Comparison of ENCODE assay signal across 9 mouse cellular contexts in genomic region chr2:31470683-31471385, GRCm38 (mm10). TPM values are rescaled to one million over a fixed set of nuclear protein-coding genes. Genes with fewer than 3 reads are reported as not detected.
DNase-seq lines count a peak whose midpoint lies in the region; ATAC-seq and TF ChIP-seq lines count a peak whose summit lies in the region.
"Had no signal": no experiment of that assay in that cellular context is flagged by ENCODE, and none has a peak within 500 bp of the region (broad histone marks: within the 10 kb centered on the region; RNA-seq: fewer than 3 reads in every experiment).

No protein-coding gene starts in this region.

- peak overlapping the region; percentile 78 for H3K4me3 ChIP-seq in embryonic fibroblast, embryonic 13.5 days (ENCODE audit: insufficient read depth, low read length)
- peak overlapping the region; percentile 44 to 65 for H3K4me3 ChIP-seq in liver, embryonic 14.5 days (ENCODE audit: insufficient read depth in 1 of 2, low read depth in 2 of 2, low read length in 2 of 2)
- peak overlapping the region; percentile 38; the same call in 1 of the 2 replicates for H3K4me3 ChIP-seq in neural tube, embryonic 12.5 days

- H3K9ac ChIP-seq in liver, embryonic 14.5 days (replicated peaks): peak overlapping the region; percentile 25
- no peak overlapping the region for H3K9ac ChIP-seq in neural tube, embryonic 12.5 days

- H3K27me3 ChIP-seq in liver, embryonic 14.5 days (ENCODE audit: control insufficient read depth, insufficient read depth, low read length): no peaks in the 10 kb centered on the region; the same call in 1 of the 2 replicates
- H3K27me3 ChIP-seq in neural tube, embryonic 12.5 days (replicated peaks): peaks cover 56% of the 10 kb centered on the region

- TF ChIP-seq POLR2A in embryonic fibroblast, embryonic 13.5 days (IDR thresholded peaks at IDR 0.05; ENCODE audit: low read depth, low read length): peak; percentile 46; the same call in 1 of the 2 replicates

- H3K9me3 ChIP-seq in liver, embryonic 14.5 days (ENCODE audit: control insufficient read depth, low read length): no peaks in the 10 kb centered on the region
- no peaks in the 10 kb centered on the region for H3K9me3 ChIP-seq in neural tube, embryonic 12.5 days
- H3K9me3 ChIP-seq: G1E had no signal

- no peak overlapping the region; the same call in 1 of the 2 replicates for H3K27ac ChIP-seq in embryonic fibroblast, embryonic 13.5 days (ENCODE audit: insufficient read depth, low read length)
- H3K27ac ChIP-seq in liver, embryonic 14.5 days: no peak overlapping the region
- no peak overlapping the region for H3K27ac ChIP-seq in neural tube, embryonic 12.5 days

- TF ChIP-seq EP300 in liver, embryonic 14.5 days (IDR thresholded peaks at IDR 0.05; ENCODE audit: low read depth): no peak

- no peaks in the 10 kb centered on the region for H3K36me3 ChIP-seq in liver, embryonic 14.5 days (replicated peaks; ENCODE audit: control insufficient read depth, insufficient read depth, low read depth)
- no peaks in the 10 kb centered on the region for H3K36me3 ChIP-seq in neural tube, embryonic 12.5 days
- H3K36me3 ChIP-seq: G1E had no signal

- no peak for DNase-seq in frontal cortex, adult 2 months (ENCODE audit: extremely low spot score in 1 of 2, low spot score in 1 of 2)
- peak; percentile 84 for DNase-seq in induced T-regulatory cell, adult 2 months (ENCODE audit: low read depth)
- DNase-seq in liver, embryonic 14.5 days (ENCODE audit: low read depth in 3 of 3, low spot score in 3 of 3): no peak
- DNase-seq in layer of hippocampus, adult 8-10 months (ENCODE audit: low spot score in 2 of 2): no peak
- no peak for DNase-seq in gastrocnemius, postnatal 14 days

- peak overlapping the region; percentile 68 for H3K4me2 ChIP-seq in liver, embryonic 14.5 days (ENCODE audit: low read depth)
- H3K4me2 ChIP-seq in neural tube, embryonic 12.5 days (replicated peaks): peak overlapping the region; percentile 87

- intact Hi-C loops in gastrocnemius, postnatal 14 days (cut with DNase I; ENCODE audit: low total_unique reads): no loop called here

- 4% methylated on average over 18 of the region's 19 CpGs for WGBS in liver, embryonic 14.5 days (ENCODE audit: insufficient replicate concordance)
- WGBS in neural tube, embryonic 12.5 days: 8% methylated on average over 19 of the region's 19 CpGs

- TF ChIP-seq CTCF in embryonic fibroblast, embryonic 13.5 days (IDR thresholded peaks at IDR 0.05; ENCODE audit: borderline replicate concordance, insufficient read depth, low read length): no peak
- no peak for TF ChIP-seq CTCF in liver, embryonic 14.5 days (IDR thresholded peaks at IDR 0.05; ENCODE audit: low read depth)

- no peaks in the 10 kb centered on the region for H3K4me1 ChIP-seq in embryonic fibroblast, embryonic 13.5 days (ENCODE audit: control insufficient read depth, insufficient read depth, low read length)
- H3K4me1 ChIP-seq in liver, embryonic 14.5 days (replicated peaks; ENCODE audit: control insufficient read depth in 2 of 2, insufficient read depth in 2 of 2, low read length in 1 of 2): no peaks in the 10 kb centered on the region; a peak in 2 of 4 replicates
- peaks cover 24% of the 10 kb centered on the region for H3K4me1 ChIP-seq in neural tube, embryonic 12.5 days

- ATAC-seq in frontal cortex, adult (ENCODE audit: low TSS enrichment): 0 out of 2 replicates have a peak, but pooled peaks have one; percentile 16
- ATAC-seq in liver, embryonic 14.5 days (ENCODE audit: insufficient read depth): no peak
- no peak for ATAC-seq in neural tube, embryonic 12.5 days (ENCODE audit: low FRiP score, low read depth)

RNA-seq across cellular contexts. Expression of gene Ass1, which starts 0.8 kb away (rescaled TPM):
- 32.4 and 40.1 TPM in 2 replicates for polyA plus RNA-seq in frontal cortex, adult 2 months (2012; rRNA removed)
- 212 and 308 TPM in 2 replicates for polyA plus RNA-seq in embryonic fibroblast, embryonic 13.5 days (2011; ENCODE audit: insufficient read length, low read depth, missing spikeins)
- polyA plus RNA-seq in liver, embryonic 14.5 days (2012; rRNA removed): 53.3 and 64.7 TPM in 2 replicates
- 86.7 and 97.2 TPM in 2 replicates for polyA plus RNA-seq in liver, embryonic 14.5 days (2014; fragmentation: Nextera tagmentation; extraction: Ambion mirVana)
- polyA plus RNA-seq in neural tube, embryonic 12.5 days (2016; fragmentation: Nextera tagmentation; extraction: Ambion mirVana): 27.3 and 33.0 TPM in 2 replicates
- 10 to 100 TPM; 35.1 to 46.8 (median 38.7) TPM for total RNA-seq in layer of hippocampus, adult 8-10 months (2022)
- total RNA-seq in gastrocnemius, postnatal 14 days (2021): 1 to 10 TPM; 1.2 to 2.0 TPM
- total RNA-seq: G1E had no signal
- polyA plus RNA-seq: G1E had no signal
